Mouse (Mus musculus): ENCODE measurements around the gene Vwa1.
"Not testable (repeated sequence)": the region's sequence is repeated elsewhere in the genome, so short reads cannot be mapped to it uniquely, and the experiment has no call there.

The Vwa1 gene

DNA sequence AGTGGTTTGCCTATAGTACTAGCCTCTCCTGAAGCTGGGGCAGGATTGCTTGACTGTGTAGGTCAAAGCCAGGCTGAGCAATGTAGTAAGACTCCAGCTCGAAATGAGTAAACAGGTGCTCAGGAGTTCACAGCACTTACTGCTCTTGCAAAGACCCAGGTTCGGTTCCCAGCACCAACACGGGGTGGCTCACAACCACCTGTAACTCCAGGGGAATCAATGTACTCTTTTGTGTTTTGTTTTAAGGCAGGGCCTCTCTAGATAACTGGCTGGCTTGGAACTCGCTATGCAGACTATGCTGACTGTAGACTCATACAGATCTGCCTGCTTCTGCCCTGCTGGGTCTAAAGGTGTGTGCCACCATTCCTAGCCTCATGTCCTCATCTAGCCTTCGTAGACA lies 31.8 kb downstream of the Vwa1 start:
- no peak for DNase-seq

DNA sequence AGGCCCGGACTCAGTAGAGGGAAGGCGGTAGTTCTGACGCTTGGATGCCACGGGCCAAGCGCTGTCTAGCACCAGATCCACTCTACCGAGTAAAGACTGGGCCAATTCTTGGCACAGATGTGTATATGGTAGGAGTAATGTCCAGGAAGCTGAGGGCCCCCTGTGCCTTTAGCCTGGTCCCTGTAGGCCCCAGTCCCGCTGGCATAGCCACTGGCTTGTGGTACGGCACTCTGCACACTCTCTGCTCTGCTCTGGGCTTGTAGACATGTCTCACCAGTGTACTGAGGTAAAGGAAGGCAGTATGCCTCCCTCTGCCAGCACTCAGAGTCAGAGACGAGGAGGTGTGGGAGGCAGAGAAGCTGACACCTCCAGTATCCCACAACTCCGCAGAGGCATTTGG lies 33.8 kb downstream of the Vwa1 start:
- DNase-seq: not testable (repeated sequence)

DNA sequence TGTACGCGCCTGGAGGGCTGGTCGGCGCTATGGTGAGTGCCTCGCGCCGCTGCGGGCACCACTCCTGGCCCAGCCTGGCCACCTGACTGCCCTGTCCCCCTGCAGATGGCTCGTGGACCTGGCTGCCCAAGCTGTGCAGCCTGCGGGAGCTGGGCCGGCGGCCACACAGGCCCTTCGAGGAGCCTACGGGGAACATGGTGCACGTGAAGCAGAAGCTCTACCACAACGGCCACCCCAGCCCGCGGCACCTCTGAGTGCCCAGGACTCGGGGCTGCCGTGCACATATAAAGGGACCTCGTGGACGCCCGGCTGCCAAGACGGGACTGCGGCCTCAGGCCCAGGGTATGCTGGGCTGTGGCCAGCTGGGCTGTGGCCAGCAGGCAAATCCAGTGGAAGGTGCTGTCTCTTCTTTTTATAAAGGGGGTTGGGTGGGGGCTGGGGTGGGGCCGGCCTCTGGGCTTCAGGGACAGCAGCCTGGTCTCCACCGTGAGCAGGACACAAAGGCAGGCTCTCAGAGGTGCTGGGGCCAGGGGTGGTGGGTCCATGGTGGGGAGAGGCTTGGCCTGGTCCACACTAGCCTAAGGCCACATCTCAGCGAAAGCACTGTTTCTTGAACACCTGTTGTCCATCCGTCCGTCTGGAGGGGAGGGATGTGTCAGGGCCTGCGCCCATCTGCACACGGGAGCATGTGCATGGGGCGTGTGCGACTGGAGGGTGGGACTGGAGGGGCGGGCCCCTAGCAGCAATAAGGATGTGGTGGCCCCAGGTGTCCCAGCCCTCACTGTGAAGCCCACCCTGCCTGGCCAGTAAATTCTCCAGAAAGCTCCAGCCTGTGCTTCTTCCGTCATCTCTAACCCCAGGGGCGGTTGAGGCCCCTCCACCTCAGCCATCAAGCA lies 34.5 kb downstream of the Vwa1 start:
- no peak for DNase-seq

DNA sequence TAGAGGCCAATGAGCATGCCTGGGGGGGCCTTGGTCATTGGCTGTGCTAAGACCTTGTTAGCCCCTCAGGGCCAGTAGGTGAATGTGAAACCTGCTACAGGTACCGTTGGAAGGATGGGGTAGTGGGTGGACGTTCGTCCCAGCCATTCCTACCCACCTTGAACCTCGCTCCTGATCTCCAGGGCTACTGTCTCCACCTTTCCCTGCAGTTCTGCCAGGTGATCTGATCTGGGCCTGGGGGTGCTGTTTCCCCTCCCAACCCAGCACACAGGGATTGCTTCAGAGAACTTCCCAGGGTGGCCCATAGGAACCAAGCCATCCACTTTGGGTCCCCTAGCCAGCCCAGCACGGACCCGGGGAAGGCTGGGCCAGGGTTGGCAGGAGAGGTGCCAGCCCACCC lies 35.3 kb downstream of the Vwa1 start:
- no peak for DNase-seq

DNA sequence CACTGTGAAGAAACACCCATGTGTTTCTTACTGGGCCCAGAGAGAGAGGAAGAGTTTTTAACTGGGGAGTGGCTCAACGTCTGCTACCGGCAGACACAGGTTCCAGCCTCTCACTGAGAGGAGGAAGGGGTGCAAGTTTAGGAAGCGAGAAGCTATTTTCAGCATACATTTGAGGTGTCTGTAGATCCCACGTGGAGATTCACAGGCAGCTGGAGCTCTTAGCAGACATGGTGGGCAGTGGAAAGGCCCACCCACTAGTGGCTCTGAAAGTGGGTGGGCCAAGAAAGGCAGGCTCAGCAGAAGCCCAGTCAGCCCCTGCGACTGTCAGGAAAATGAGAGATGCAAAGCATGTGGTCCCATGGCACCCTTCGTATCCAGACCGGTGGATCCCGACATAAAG lies 36.2 kb downstream of the Vwa1 start:
- DNase-seq: no peak

DNA sequence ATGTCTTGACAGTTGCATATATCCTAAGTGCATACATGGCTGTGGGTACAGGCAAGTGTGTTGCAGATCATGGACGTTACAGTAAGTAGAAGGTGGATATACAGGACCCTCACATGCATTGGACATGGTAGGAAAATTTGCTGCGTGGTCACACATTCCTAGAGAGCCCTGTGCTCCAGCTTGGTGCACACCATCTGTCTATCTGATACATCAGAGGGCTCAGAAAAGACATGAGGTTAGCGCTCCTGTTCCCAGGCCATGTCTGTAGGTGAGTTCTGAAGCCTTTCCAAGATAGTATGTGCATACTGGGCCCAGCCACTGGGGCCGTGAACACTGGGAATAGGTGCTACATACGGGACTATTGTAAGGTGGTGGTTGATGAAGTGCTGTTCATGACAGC lies 38.1 kb downstream of the Vwa1 start:
- DNase-seq: no peak

DNA sequence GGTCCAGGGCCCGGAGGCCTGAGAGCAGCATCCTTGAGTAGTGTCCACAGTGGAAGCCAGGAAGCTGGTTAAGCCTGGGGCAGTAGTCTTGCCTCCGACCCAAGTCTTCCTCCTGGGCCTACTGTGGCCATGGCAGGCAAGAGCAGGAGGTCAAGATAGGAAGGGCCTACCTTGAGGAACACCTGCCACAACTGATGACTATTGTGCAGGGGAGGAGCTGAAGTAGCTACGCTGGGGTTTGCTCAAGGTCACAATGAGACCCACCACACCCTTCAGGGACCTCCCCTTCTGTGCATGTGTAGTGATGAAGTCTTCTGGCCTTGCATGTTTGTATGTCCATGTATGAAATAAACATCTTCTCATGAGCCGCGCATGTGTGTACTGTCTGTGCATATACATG lies 38.7 kb downstream of the Vwa1 start:
- DNase-seq: no peak

DNA sequence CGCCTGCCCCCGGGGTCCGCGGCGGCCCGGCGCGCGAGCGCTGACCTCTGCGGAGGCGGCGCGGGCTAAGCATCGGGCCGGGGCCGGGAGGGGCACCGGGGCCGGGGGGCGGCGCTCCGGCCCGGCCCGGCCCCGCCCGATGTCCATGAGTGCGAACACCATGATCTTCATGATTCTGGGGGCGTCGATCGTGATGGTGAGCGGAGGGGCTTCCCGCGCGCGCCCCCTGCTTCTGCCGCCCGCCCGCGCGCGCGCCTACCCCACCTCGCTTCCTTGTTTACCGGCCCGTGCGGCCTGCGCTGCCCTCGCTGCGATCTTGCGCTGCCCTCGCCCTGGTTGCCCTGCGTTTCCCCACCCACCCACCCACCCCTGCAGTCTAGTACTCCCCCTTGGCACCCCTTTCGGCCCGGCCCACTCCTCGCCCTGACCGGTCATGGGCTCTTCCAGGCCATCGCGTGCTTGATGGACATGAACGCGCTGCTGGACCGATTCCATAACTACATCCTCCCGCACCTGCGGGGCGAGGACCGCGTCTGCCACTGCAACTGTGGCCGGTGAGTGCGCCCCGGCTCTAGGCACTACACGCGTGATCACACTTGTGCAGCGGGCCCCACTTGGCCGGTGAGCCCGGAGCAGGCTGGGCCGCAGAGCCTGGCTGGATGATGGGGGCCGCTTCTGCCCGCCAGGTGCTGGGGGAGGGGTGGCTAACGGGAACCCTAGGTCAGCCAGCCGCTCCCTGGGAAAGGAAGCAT lies 39.4 kb downstream of the Vwa1 start:
- no peak for DNase-seq

DNA sequence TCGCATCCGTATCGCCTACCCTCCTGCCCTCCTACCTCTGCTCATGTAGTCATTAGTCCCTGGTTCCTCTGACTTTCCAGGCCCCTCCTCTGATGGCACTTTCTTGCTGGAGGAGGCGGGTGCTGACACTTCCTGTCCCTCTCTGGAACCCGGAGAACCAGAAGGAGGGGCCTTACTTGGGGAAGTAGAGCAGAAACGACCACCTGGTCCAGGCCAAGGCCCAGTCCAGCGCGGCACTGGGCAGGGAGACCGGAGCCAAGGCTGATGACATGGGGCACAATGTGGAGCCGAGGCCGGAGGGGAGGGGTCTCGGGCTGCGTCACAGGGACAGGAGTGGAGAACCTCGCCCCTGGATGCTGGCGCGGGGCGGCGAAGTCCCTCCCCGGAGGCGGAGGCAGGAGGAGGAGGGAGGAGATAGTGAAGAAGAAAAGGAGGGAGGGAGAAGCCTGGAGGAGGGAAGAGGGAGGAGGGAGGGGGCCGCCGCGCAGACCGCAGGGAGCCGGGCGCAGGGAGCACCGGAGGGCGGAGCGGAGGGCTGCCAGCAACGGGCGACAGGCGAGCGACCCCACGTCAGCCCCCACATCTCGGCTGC lies 40.1 kb downstream of the Vwa1 start, which contains the start of gene Tmem240:
TSS of gene Tmem240 (plus strand) at position 451 of the 592 bp plus-strand sequence.
- peak; percentile 86 for DNase-seq

DNA sequence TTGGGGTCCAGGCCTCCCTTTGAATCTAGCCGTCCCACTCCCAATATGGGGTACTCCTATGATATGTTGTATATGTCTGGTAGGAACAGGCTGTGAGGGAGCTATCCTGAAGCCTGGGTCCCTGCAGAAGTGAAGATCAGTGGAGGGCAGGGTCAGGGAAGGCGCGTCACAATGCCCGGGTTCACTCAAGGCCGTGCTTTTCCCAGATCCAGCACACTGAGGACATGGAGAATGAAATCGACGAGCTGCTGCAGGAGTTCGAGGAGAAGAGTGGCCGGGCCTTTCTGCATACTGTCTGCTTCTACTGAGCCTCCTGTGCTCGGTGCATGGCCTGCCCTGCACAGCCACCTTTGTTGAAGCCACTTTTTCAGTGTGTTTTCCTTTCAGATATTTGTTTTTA lies 41.2 kb downstream of the Vwa1 start:
- no peak for DNase-seq

DNA sequence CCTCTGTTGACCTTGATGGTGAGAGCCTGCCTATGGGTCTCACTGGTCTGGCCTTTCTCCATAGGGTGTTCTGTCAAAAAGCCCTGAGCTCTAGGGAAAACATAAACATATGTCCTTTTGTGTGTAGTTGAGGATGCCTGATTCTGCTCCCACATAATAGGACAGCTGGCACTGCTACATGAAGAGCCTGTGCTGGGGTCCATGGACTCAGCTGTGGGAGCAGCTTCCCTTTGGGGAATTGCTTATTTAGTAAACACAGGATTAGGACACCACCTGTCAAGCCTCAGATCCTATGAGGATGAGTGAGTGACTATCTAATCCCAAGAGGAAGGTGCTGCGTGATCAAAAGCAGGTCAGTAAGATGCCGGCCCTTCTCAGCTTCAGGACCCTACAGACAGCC lies 46.5 kb downstream of the Vwa1 start:
- no peak for DNase-seq

DNA sequence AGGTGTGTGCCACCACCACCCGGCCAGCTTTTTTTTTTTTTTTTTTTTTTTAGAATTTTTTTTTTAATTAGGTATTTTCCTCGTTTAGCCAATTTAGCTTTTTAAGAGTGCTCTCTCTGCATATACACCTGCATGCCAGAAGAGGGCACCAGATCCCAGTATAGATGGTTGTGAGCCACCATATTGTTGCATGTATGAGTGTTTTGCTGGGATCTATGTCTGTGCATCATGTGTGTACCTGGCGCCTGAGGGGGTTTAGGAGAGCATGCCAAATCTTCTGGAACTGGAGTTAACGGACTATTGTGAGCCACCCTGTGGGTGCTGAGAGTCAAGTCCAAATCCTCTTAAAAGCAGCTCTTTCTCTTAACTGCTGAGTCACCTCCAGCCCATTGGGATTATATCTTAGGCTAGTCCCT lies 52.8 kb downstream of the Vwa1 start:
- DNase-seq: peak; percentile 19
